Mouse (Mus musculus): Measurements from ENCODE around the gene Megf11.

Megf11 gene

GRCm38 (mm10) chr9:64528595-64528994 is 143.2 kb downstream of the Megf11 start:
- no peak for DNase-seq

- no peak for DNase-seq
Measured at GRCm38 (mm10) chr9:64531935-64532334, 146.5 kb downstream of the Megf11 start.

DNA sequence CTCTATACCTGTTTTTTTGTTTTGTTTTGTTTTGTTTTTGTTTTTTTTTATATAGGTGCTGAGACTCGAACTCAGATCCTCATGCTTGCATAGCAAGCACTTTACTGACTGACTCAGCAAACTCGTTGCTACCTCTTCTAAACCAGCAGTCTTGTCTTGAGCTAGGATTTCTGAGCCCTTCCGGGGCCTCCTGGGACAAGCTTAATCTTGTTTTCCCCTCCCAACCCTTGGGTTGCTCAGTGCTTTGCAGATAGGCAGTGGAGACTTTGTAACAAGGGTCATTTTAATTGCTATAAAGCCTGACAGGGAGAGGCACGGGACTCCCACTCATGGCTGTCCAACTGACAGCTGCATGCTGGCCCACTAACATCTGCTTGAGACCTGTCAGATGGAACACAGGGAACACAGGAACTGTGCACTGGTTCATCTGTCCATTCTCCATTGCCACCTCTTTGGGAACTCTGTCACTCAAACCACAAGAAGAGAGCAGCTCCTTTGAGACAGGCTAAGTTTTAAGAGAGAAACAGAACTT is 147.4 kb downstream of the Megf11 start:
- no peak for DNase-seq

DNA sequence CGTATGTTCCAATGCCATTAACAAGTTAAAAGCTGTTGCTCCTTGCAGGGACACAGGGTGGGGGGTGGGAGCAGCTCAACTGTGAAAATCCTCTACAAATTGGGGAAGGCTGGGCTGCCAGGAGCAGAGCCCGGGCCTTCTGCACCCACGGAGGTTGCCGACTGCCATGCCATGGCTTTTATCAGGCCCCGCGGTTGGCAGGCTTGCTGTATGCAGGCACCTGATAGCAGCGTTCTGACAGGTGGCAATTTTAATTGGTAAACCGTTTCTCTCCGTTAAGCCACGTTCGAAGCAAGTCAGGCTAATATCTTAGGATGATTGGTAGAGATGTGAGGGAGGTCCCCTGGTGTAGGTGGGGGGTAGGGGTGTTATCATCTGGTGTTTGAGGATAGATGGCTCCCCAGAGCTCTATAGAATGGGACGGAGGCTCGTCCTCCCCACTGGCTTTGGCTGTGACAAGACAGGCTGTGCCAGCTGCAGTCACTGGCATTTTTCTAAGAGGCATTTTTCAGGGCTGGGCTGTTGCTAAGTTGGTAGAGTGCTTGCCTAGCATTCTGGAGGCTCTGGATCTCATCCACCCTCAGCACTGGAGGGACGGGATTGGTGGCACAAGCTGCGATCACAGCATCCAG is 148.2 kb downstream of the Megf11 start:
- DNase-seq, result no peak

GRCm38 (mm10) chr9:64534313-64534712 is 148.9 kb downstream of the Megf11 start:
- no peak for DNase-seq

- no peak for DNase-seq
Measured at GRCm38 (mm10) chr9:64534856-64535539, 149.6 kb downstream of the Megf11 start.

- DNase-seq, result no peak
Measured at GRCm38 (mm10) chr9:64537821-64538220, 152.4 kb downstream of the Megf11 start.

- no peak for DNase-seq
Measured at GRCm38 (mm10) chr9:64542246-64542645, 156.8 kb downstream of the Megf11 start.

DNA sequence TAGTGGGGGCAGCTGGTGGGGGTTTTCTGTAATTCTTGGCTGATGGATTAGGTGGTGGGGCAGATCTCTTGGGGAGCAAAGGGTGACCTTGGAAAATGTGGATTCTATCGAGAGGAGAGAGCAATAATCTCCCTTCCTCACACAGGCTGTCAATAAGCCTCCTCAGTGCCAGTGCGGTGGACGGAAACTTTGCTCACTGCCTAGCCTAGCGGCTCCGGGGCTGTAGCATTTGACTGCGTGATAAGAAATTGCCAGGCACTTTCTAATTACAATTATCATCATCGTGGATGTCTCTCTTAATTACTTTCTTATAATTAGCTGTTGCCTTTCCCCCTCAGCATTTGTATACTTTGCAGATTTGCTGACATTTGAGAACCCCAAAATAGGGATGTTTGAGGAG is 157.7 kb downstream of the Megf11 start:
- DNase-seq, result no peak

DNA sequence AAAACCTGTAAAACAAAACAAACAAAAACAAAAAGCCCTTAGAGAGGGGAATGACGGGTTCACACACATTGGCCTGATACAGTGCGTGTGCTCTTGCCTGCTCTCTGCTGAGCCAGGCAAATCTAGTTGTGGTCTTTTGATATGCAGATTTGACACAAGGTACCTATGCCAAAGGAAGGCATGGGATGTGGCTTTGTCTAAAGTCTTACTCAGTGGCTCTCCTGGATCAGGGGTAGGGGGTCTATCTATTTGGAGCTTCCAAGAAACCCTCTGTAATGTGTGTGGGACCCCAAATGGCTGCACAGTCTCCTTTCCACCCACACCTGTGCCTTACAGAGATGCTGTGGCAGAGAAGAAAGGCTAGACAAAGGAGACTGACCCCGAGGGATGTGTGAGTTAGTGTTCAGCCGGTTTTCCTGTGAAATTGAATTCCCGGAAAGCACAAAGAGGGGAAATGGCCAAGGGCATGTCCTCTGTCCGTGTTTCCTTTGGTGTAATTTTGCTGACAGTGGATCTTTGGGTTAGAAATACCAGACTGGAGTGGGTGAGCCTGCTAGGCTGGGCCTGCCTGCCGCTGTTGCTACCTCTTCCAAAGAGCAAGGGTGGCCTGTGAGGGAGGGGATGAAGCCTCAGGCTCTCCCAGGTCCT is 161.0 kb downstream of the Megf11 start:
- DNase-seq, result no peak

GRCm38 (mm10) chr9:64548332-64548731 is 162.9 kb downstream of the Megf11 start:
- DNase-seq, result no peak

GRCm38 (mm10) chr9:64551307-64551706 is 165.9 kb downstream of the Megf11 start:
- DNase-seq, result no peak

DNA sequence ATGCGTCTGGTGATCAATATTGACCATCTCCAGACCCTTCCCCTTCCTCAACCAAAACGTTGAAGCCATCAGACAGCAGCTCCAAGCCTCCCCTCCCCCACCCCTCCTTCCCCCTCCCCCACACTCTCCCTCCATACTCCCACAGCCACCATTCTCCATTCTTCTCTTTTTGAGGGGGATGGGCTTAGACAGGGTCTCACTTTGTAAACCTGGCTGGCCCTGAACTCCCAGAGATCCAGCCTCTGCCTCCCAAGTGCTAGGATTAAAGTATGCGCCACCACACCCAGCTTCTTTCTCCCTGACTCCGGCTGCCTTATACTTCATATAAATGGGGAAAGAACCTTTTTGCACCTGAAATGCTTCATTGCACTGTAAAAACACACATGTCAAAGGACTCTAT is 166.6 kb downstream of the Megf11 start:
- DNase-seq, result no peak

- DNase-seq, result no peak
Measured at GRCm38 (mm10) chr9:64553441-64553840, 168.0 kb downstream of the Megf11 start.

- DNase-seq, result no peak
Measured at GRCm38 (mm10) chr9:64555620-64556019, 170.2 kb downstream of the Megf11 start.

DNA sequence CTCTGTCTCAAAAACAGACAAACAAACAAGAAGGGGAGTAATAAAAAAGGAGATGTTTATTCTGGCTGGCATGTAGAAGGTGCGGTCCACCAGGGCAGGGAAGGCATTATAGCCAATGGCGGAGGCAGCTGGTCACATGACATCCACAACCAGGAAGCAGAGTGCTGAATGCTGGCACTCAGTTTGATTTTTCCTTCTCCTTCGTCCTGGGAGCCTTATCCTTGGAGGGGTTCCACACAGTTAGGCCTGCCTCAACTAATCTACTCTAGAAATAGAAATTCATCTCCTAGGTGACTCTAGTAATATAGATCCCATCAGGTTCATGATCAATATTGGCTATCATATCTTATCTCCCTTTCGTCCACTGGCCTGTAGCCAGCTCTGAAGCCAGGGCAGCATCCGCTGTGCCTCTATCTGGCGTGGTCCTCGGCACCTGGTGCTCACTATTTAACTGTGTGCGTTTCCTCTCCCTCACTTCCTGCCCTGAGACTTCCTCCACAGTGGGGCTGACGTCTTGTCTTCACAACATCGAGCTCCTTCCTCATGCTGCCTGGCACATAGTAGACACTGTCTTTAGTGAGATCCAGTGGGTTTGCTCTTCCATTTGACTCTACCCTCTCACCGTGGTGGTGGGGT is 171.8 kb downstream of the Megf11 start:
- no peak for DNase-seq

DNA sequence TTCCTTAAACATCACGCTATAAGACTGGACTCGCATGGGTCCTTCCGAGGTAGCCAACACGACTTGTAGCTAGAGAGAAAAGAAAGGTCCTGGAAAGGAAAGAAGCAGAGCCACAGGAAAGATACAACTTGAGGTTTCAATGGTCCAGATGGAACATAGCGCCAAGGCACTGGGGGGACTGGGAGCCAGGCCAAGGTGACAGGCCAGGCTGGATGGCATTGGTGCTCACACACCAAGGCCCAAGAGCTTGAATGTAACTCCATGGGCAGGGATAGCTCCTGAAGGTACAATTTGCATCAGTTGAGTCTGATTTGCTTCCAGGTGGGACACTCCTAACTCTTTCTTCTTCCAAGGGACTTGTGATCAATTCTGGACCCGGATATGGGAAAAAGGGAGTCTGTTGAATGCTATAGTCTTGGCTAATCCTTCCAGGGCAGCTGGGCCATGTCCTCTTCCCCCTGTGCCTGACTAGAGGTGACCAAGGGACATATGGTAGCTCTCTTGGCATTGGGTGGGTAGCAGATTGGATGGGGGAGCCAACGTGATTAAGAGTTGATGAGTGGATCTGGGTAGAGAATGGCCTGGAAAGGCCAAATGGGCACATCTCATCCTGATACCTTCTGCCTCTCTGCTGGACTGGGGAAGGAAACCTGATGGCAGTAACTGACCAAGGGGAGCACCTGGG is 172.6 kb downstream of the Megf11 start:
- no peak for DNase-seq

DNA sequence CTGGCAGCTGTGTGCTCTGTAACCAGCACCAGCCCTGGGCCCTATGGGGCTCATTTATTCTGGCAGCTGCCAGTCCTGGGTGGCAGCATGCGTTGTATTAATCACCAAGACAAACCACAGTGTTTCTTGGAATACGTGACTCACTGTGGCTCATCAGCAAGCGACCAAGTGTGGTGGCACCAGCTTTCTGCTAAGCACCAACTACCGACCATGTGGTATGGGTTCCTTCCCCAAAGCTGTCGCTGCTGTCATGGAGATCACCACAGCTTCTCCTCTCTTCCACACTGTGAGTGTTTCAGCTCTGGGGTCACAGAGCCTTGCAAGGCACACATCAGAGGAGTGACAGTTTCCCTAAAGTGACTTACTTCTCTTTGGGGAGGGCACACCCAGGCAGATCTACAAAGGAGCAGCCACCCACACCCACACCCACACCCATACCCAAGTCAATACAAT is 178.9 kb downstream of the Megf11 start:
- DNase-seq, result no peak

DNA sequence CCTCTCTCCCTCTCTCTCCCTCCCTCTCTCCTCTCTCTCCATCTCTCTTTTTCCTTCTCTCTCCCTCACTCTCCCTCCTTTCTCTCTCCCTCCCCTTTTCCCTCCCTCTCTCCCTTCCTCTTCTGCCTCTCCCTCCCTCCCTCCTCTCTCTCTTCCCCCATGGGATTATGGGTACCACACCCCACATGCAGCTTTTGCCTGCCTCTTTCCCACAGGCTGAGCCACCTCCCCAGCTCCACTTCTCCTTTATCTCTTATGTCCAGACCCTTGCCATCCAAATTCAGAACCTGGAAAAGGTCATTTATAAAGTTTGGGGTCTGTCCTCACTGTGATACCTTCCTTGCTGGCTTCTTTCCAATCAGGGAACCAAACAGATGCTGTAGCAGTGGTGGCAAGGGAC is 180.5 kb downstream of the Megf11 start:
- DNase-seq, result no peak

DNA sequence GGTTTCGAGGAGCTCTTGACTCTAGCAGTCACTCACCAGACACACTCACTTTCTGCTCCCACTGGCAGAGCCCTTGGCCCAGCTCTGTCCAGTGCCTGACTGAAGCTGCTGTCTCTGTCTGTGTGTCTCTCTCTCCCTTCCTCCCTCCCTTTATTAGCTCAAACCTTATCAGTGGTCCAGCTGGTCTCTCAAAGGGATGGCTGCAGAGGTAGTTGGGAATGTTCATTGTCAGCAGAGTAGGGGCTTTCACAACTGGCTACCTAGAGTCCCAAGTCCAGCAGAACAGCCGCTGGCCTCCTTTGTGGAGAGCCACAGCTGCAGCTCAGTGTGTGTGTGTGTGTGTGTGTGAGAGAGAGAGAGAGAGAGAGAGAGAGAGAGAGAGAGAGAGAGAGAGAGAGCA is 180.9 kb downstream of the Megf11 start:
- no peak for DNase-seq

- peak; percentile 13 for DNase-seq
Measured at GRCm38 (mm10) chr9:64567482-64567881, 182.1 kb downstream of the Megf11 start.

DNA sequence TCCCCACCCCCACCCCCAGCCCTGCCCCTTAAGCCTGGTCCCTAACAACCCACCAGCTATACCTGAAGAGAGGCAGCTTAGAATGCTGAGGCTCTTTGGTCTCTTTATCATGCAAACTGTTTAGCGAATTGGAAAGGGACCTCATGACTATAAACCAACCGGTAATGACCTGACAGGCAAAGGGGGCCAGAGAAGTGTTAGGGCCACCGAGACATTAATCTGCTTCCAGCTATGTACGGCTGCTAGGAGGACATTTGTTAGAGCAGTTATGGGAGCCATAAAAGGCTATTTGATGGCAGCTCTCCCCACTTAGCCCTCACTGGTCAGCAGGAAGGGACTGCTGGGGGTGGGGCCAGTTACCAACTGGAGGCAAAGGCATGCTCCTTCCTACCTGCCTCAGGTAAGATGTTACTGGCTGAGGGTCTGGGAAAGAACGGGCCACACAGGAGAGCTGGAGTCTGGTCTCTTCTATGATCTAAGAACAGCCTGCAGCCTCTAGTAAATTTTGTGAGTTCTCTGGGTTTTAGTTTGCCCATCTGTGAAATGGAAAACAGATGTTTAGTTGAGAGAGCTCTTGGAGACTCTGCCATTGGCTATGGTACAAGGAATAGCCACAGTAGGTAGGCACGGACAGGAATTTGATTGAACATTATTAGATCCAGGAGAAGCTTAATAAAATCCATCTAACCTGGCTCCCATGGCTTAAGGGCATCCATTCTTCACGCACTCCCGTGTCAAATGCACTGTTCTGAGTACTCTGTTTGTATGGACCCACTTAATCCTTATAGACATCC is 183.2 kb downstream of the Megf11 start:
- no peak for DNase-seq
